14 mouse cellular contexts compared by ENCODE assay signal in genomic region chr17:84363444-84363843, GRCm38 (mm10).
A peak's percentile ranks its signal among the peaks of the same experiment; 100 is the strongest.
DNase-seq lines count a peak whose midpoint lies in the region; ATAC-seq and TF ChIP-seq lines count a peak whose summit lies in the region.
"Had no signal": no experiment of that assay in that cellular context is flagged by ENCODE, and none has a peak within 500 bp of the region (broad histone marks: within the 10 kb centered on the region; RNA-seq: fewer than 3 reads in every experiment).

No protein-coding gene starts in this region.

- no peak overlapping the region for H3K4me2 ChIP-seq in forebrain, embryonic 13.5 days
- no peak overlapping the region for H3K4me2 ChIP-seq in forebrain, embryonic 16.5 days (ENCODE audit: low read length)
- no peak overlapping the region for H3K4me2 ChIP-seq in heart, postnatal 0 days (ENCODE audit: low read depth, low read length)
- no peak overlapping the region for H3K4me2 ChIP-seq in midbrain, embryonic 14.5 days (ENCODE audit: low read length)
- H3K4me2 ChIP-seq: liver, embryonic 13.5 days had no signal

- DNase-seq in lung, adult 18-20 months = peak; percentile 24 to 33
- DNase-seq in lung, postnatal 14 days = no peak
- peak; percentile 45 for DNase-seq in heart, postnatal 0 days (ENCODE audit: low spot score)
- DNase-seq in midbrain, embryonic 14.5 days = no peak
- no peak for DNase-seq in urinary bladder, adult 2 months (ENCODE audit: low spot score)
- no peak for DNase-seq in left cerebral cortex, adult 8-10 months (ENCODE audit: low spot score in 2 of 2)
- DNase-seq: cerebellum, postnatal 10 days; kidney, adult 8-10 months; liver, embryonic 13.5 days; right cerebral cortex, postnatal 25 days; thymus, postnatal 36 days had no signal

- H3K4me1 ChIP-seq in forebrain, embryonic 13.5 days = peaks cover 56% of the 10 kb centered on the region
- peaks cover 34% of the 10 kb centered on the region for H3K4me1 ChIP-seq in forebrain, embryonic 16.5 days (replicated peaks; ENCODE audit: control insufficient read depth, insufficient read depth, low read length)
- peaks cover 10% of the 10 kb centered on the region for H3K4me1 ChIP-seq in heart, postnatal 0 days (ENCODE audit: control insufficient read depth, insufficient read depth)
- peaks cover 14% of the 10 kb centered on the region; the same call in 1 of the 2 replicates for H3K4me1 ChIP-seq in midbrain, embryonic 14.5 days (ENCODE audit: control insufficient read depth, insufficient read depth, low read length)

- TF ChIP-seq CTCF in heart, postnatal 0 days (IDR thresholded peaks at IDR 0.05; ENCODE audit: low read depth) = no peak

- 32% methylated on average over 2 of the region's 2 CpGs for WGBS in forebrain, embryonic 13.5 days
- 26% methylated on average over 2 of the region's 2 CpGs for WGBS in forebrain, embryonic 16.5 days
- 9% methylated on average over 2 of the region's 2 CpGs for WGBS in heart, postnatal 0 days
- 37% methylated on average over 2 of the region's 2 CpGs for WGBS in midbrain, embryonic 14.5 days

- no peak for TF ChIP-seq EP300 in heart, postnatal 0 days (IDR thresholded peaks at IDR 0.05; ENCODE audit: low read depth)

- H3K4me3 ChIP-seq in forebrain, embryonic 13.5 days = no peak overlapping the region
- no peak overlapping the region for H3K4me3 ChIP-seq in forebrain, embryonic 16.5 days (replicated peaks; ENCODE audit: low read length)
- H3K4me3 ChIP-seq in heart, postnatal 0 days (ENCODE audit: low read depth, low read length) = no peak overlapping the region
- H3K4me3 ChIP-seq in midbrain, embryonic 14.5 days (replicated peaks; ENCODE audit: low read depth, low read length) = no peak overlapping the region
- H3K4me3 ChIP-seq: liver, embryonic 13.5 days had no signal

- H3K9me3 ChIP-seq in forebrain, embryonic 13.5 days (replicated peaks) = no peaks in the 10 kb centered on the region
- no peaks in the 10 kb centered on the region for H3K9me3 ChIP-seq in forebrain, embryonic 16.5 days (ENCODE audit: control insufficient read depth, low read length)
- no peaks in the 10 kb centered on the region for H3K9me3 ChIP-seq in heart, postnatal 0 days (replicated peaks; ENCODE audit: control insufficient read depth, low read length)
- no peaks in the 10 kb centered on the region for H3K9me3 ChIP-seq in midbrain, embryonic 14.5 days (ENCODE audit: control insufficient read depth, low read length)
- H3K9me3 ChIP-seq: liver, embryonic 13.5 days had no signal

- no peak overlapping the region for H3K9ac ChIP-seq in forebrain, embryonic 13.5 days
- no peak overlapping the region for H3K9ac ChIP-seq in forebrain, embryonic 16.5 days (replicated peaks; ENCODE audit: low read depth, low read length)
- H3K9ac ChIP-seq in heart, postnatal 0 days (replicated peaks; ENCODE audit: low read depth, low read length) = no peak overlapping the region
- H3K9ac ChIP-seq in midbrain, embryonic 14.5 days (replicated peaks; ENCODE audit: low read length) = no peak overlapping the region
- H3K9ac ChIP-seq: liver, embryonic 13.5 days had no signal

- H3K27me3 ChIP-seq in forebrain, embryonic 13.5 days = no peaks in the 10 kb centered on the region
- no peaks in the 10 kb centered on the region for H3K27me3 ChIP-seq in forebrain, embryonic 16.5 days (replicated peaks; ENCODE audit: control insufficient read depth, insufficient read depth, low read length)
- H3K27me3 ChIP-seq in heart, postnatal 0 days (ENCODE audit: control insufficient read depth, insufficient read depth, low read length) = no peaks in the 10 kb centered on the region
- H3K27me3 ChIP-seq in midbrain, embryonic 14.5 days (ENCODE audit: control insufficient read depth, insufficient read depth, low read length) = no peaks in the 10 kb centered on the region
- H3K27me3 ChIP-seq: liver, embryonic 13.5 days had no signal

- ATAC-seq in forebrain, embryonic 13.5 days = no peak
- ATAC-seq in forebrain, embryonic 16.5 days = no peak
- peak; percentile 87 for ATAC-seq in heart, postnatal 0 days (ENCODE audit: insufficient read depth, low read depth)
- ATAC-seq in midbrain, embryonic 14.5 days (ENCODE audit: low FRiP score, low TSS enrichment) = no peak
- ATAC-seq: activated CD4-positive, CD25-positive, alpha-beta regulatory T cell, adult 4 months had no signal

- H3K27ac ChIP-seq in forebrain, embryonic 13.5 days = peak overlapping the region; percentile 40; the same call in 1 of the 2 replicates
- no peak overlapping the region for H3K27ac ChIP-seq in forebrain, embryonic 16.5 days (ENCODE audit: low read length)
- H3K27ac ChIP-seq in heart, postnatal 0 days (ENCODE audit: low read depth) = peak overlapping the region; percentile 44
- H3K27ac ChIP-seq in midbrain, embryonic 14.5 days (replicated peaks; ENCODE audit: low read depth, low read length) = peak overlapping the region; percentile 52; the same call in 1 of the 2 replicates
- H3K27ac ChIP-seq: liver, embryonic 13.5 days had no signal

- no peaks in the 10 kb centered on the region for H3K36me3 ChIP-seq in forebrain, embryonic 13.5 days (ENCODE audit: poor library complexity, severe bottlenecking)
- H3K36me3 ChIP-seq in forebrain, embryonic 16.5 days (ENCODE audit: control insufficient read depth, insufficient read depth) = no peaks in the 10 kb centered on the region
- no peaks in the 10 kb centered on the region for H3K36me3 ChIP-seq in heart, postnatal 0 days (replicated peaks; ENCODE audit: control insufficient read depth, insufficient read depth, low read length)
- 0 out of 2 replicates have a peak, but pooled peaks cover 3% of the 10 kb centered on the region for H3K36me3 ChIP-seq in midbrain, embryonic 14.5 days (ENCODE audit: control insufficient read depth, insufficient read depth, low read length)

Comparison
In these comparisons a context has a peak if more than half of its experiments do, and no peak if none do; other contexts are left out.
1. DNase-seq: peak in lung, adult 18-20 months (2 of 2) and heart, postnatal 0 days (single experiment); none in lung, postnatal 14 days (single experiment), midbrain, embryonic 14.5 days (single experiment), urinary bladder, adult 2 months (single experiment) and left cerebral cortex, adult 8-10 months (0 of 2).